ENCODE assay signal across 8 mouse cellular contexts in the genomic region with DNA sequence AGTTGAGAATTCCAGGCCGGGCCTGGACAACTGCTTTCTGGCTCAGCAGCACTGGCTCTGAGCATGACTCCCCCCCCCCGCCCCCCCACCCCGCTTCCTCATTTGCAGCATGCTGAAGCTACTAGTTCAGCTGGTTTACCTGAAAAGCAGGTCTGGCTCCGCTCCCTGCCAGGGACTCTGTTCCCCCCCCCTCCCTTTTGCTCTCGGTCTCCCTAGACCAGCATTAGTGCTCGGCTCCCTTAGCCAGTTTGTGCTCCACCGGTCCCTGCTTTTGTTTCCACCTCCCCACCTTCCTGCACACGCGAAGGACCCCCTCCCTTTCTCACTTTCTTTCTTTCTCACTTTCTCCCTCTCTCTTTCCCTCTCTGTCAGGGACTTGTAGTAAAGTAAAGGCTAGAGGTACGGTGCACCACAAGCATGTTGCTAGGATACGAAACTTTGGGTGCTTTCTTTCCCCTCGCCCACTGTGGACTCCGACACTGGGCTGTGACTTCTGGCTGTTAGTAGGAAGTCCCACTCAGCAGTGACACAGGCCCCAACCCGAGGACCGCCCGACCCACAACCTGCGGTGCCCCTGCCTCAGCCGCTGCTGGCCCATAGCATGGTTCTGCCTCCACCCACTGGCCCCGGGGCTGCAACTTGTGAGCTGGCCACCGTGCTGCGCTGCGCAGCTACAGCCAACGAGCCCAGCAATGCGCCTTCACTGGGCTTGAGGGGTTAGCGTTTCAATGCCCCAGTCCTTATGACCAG.
DNase-seq lines count a peak whose midpoint lies in the region; ATAC-seq and TF ChIP-seq lines count a peak whose summit lies in the region.

No protein-coding gene starts in this region.

- H3K9me3 ChIP-seq in hindbrain, postnatal 0 days (ENCODE audit: low read length), result no peaks in the 10 kb centered on the region
- H3K9me3 ChIP-seq in midbrain, embryonic 13.5 days, result no peaks in the 10 kb centered on the region

- peak; percentile 56 for TF ChIP-seq CTCF in hindbrain, postnatal 0 days (IDR thresholded peaks at IDR 0.05; ENCODE audit: low read depth)

- H3K4me1 ChIP-seq in hindbrain, postnatal 0 days (ENCODE audit: insufficient read depth, low read length), result no peaks in the 10 kb centered on the region; the same call in 1 of the 2 replicates
- H3K4me1 ChIP-seq in midbrain, embryonic 13.5 days (replicated peaks), result peaks cover 11% of the 10 kb centered on the region

- WGBS in hindbrain, postnatal 0 days, result 17% methylated on average over 25 of the region's 25 CpGs
- 12% methylated on average over 25 of the region's 25 CpGs for WGBS in midbrain, embryonic 13.5 days

- H3K9ac ChIP-seq in hindbrain, postnatal 0 days (replicated peaks; ENCODE audit: low read length), result no peak overlapping the region
- no peak overlapping the region for H3K9ac ChIP-seq in midbrain, embryonic 13.5 days (replicated peaks)

- H3K4me2 ChIP-seq in hindbrain, postnatal 0 days (ENCODE audit: low read depth, low read length), result peak overlapping the region; percentile 47
- H3K4me2 ChIP-seq in midbrain, embryonic 13.5 days (replicated peaks), result peak overlapping the region; percentile 49

- H3K27me3 ChIP-seq in hindbrain, postnatal 0 days (ENCODE audit: insufficient read depth, low read length), result no peaks in the 10 kb centered on the region
- no peaks in the 10 kb centered on the region for H3K27me3 ChIP-seq in midbrain, embryonic 13.5 days

- peak overlapping the region; percentile 13; the same call in 1 of the 2 replicates for H3K4me3 ChIP-seq in hindbrain, postnatal 0 days (ENCODE audit: low read length)
- H3K4me3 ChIP-seq in midbrain, embryonic 13.5 days (replicated peaks), result peak overlapping the region; percentile 22; the same call in 1 of the 2 replicates

- ATAC-seq in CD4-positive, CD25-positive, alpha-beta regulatory T cell, adult 4 months, result no peak
- ATAC-seq in hindbrain, postnatal 0 days, result peak; percentile 76; the same call in 1 of the 2 replicates
- ATAC-seq in midbrain, embryonic 13.5 days, result peak; percentile 76

- H3K36me3 ChIP-seq in hindbrain, postnatal 0 days (ENCODE audit: insufficient read depth, low read length), result no peaks in the 10 kb centered on the region
- H3K36me3 ChIP-seq in midbrain, embryonic 13.5 days, result no peaks in the 10 kb centered on the region

- peak; percentile 13 for DNase-seq in CD4-positive, CD25-positive, alpha-beta regulatory T cell, adult 2 months (ENCODE audit: low read depth, low spot score)
- DNase-seq in lung, postnatal 36 days, result peak; percentile 10
- no peak for DNase-seq in lung, adult 18-20 months
- DNase-seq in hindbrain, postnatal 0 days (ENCODE audit: low spot score), result peak; percentile 29
- DNase-seq in layer of hippocampus, postnatal 36 days, result no peak
- DNase-seq in B cell, adult 2 months, result no peak

- H3K27ac ChIP-seq in hindbrain, postnatal 0 days, result no peak overlapping the region
- H3K27ac ChIP-seq in midbrain, embryonic 13.5 days, result no peak overlapping the region

Comparison
In these comparisons a context has a peak if more than half of its experiments do, and no peak if none do; other contexts are left out.
1. DNase-seq: peak in CD4-positive, CD25-positive, alpha-beta regulatory T cell, adult 2 months (single experiment), lung, postnatal 36 days (single experiment) and hindbrain, postnatal 0 days (single experiment); none in lung, adult 18-20 months (0 of 2), layer of hippocampus, postnatal 36 days (0 of 2) and B cell, adult 2 months (0 of 2).